Mouse (Mus musculus) liver, embryonic 14.5 days (tissue): ENCODE measurements around the gene Cdt1.

ENCODE experiments used
- CTCF ChIP-seq: IDR thresholded peaks from 2 replicates; pipeline ENCODE4 v1.5.1; 2016; ENCODE audit warnings: antibody characterized with exemption, low read depth, control low read depth
- EP300 ChIP-seq: IDR thresholded peaks from 2 replicates; pipeline ENCODE4 v1.6.1; 2016; ENCODE audit warnings: antibody characterized with exemption, low read depth

- TF ChIP-seq CTCF: no peak
- TF ChIP-seq EP300: peak; percentile 34; the same call in 1 of the 2 replicates
Measured at GRCm38 (mm10) chr8:122567361-122568108, at the start of gene Cdt1.
